Mouse (Mus musculus) brain, adult 2 months (tissue): ENCODE data around the gene Anpep.

Experiments
- DNase-seq: peaks from one replicate; pipeline ENCODE4 v3.0.0; 2011; ENCODE audit warnings: low read depth, low spot score

Anpep gene

DNA sequence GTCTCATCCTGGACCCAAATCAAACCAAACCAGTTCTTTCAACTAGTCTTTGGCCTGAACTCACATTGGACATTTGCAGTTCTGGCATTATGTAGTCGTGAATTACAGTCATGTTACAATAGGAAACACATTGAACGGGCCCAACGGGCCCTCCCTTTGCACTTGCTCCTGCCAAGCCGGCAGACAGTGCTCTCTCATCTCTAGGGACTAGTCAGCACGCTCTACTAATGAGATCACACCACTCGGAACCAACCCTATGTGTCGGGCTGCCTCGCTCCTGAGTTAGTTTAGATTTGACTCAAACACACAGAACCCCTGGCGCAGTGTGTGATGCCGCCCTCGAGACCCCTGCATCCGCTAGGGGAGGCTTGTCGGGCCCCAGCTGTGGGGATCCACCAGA, 7.0 kb upstream of the Anpep start:
- no peak for DNase-seq

DNA sequence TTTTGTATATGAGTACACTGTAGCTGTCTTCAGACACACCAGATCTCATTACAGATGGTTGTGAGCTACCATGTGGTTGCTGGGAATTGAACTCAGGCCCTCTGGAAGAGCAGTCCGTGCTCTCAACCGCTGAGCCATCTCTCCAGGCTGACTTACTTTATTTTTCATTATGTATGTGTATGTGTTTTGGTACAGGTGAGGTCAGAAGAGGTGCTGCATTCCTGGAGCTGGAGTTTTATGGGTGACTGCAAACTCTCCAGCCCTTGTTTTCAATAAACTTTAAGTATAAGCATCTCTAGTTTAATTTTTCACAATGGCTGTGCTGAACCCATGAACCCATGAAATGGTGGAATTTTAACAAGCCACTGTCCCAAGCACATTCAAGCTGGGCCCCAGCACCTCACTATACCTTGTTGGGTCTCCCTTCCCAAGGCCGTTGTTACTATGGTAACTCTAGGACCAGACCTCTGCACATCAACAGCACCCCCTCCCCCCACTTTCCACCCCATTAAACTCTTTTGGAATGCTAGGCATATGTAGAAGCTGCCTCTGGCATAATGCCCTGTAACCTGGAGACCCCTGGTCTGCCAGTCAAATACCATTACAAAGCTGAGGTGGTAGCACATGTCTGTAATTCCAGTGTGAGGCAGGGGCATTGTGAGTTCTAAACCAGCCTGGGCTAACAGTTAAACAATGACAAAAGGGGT, 5.6 kb upstream of the Anpep start:
- DNase-seq, result no peak

DNA sequence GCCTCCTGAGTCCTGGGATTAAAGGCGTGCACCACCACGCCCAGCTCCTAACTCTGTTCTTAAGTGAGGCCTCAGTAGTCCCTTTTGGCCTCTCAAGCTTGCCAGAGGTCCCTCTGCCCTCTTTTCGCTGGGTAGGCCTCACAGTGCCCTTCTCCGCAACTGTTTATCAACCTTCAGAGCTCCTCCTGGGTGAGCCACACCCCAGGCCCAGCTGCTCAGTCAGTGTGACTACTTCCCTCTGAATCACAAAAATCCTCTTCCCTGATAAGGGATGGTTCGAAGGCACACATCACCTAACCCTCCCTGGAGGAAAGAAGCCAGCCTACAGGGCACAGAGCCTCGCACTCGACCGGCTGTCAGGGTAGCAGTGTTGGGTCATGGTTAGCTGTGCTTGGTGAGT, 935 bp upstream of the Anpep start:
- no peak for DNase-seq

DNA sequence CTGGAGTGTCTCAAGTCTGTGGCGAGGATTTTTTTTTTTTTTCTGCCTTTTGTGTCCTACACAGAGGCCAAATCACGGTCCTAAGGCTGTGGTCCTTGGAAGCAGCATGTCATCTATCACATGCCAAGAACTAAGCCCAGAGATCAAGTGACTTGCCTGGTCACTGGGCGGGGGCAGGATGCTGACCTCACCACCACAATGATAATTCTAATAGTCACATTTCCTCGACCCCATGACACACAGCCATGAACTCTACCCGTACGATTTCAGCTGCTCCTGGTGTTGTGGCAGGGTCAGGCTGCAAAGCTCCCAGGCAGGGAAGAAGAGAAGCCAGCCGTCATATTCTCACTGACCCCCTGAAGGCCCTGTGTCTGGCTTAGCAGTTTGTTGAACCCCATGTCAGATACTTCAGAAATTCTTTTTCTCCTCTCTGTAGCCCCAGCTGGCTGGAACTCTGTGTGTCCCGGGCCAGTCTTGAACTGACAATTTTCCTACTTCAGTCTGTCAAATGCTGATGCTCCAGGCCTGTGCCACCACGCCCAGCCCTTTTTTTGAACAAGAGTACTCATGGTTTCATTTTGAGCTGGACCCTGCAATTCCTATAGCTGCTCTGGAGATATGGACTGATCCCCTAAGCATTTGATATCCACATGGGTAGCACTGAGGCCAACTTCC, 1.8 kb downstream of the Anpep start:
- DNase-seq, result no peak

DNA sequence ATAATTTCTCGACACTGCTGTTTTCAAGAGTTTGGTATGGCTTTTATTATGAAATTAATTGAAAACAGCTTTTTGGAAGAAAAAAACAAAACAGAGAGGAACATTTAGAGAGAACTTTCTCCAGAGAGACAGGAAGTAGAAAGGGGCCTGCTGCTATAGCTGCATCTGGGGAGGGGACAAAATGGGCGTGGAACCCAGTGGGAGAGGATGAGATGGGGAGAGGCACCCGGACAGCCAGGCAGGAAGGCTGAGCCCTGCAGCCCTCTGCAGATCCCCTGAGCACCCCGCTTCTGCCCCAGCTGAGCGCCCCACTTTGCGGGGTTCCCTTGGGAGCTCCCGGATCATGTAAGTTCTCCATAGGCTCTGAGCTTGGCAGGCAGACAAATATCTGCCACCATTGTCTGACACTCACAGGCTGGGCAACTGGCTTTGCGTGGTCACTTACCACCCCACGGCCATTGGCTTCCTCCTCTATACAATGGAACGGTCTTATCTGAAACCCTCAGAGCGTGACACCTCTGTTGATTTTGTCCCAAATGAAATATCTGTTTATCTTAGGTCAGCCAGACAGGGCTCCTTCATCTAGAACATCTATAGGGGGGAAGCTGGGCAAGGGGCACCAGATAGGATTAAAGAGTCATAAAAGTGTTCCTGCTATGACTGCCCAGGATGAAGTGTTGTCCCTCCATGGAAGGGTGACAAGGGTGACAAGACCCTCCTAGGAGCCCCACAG, 2.5 kb downstream of the Anpep start:
- no peak for DNase-seq

DNA sequence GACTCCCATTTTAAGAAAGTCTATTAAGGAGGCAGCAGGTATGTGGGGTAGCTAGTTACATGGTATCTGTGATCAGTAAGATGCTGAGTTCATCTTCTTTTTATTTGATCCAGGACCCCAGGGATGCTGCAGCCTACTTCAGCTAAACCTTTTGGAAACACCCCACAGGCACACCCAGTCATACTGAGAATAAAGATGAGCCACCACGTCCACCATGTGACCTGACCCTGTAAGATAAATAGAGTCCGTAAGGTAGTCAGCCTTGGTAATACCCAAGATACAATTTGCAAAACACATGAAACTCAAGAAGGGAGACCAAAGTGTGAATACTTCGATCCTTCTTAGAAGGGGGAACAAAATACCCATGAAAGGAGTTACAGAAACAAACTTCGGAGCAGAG, 4.6 kb downstream of the Anpep start:
- no peak for DNase-seq

DNA sequence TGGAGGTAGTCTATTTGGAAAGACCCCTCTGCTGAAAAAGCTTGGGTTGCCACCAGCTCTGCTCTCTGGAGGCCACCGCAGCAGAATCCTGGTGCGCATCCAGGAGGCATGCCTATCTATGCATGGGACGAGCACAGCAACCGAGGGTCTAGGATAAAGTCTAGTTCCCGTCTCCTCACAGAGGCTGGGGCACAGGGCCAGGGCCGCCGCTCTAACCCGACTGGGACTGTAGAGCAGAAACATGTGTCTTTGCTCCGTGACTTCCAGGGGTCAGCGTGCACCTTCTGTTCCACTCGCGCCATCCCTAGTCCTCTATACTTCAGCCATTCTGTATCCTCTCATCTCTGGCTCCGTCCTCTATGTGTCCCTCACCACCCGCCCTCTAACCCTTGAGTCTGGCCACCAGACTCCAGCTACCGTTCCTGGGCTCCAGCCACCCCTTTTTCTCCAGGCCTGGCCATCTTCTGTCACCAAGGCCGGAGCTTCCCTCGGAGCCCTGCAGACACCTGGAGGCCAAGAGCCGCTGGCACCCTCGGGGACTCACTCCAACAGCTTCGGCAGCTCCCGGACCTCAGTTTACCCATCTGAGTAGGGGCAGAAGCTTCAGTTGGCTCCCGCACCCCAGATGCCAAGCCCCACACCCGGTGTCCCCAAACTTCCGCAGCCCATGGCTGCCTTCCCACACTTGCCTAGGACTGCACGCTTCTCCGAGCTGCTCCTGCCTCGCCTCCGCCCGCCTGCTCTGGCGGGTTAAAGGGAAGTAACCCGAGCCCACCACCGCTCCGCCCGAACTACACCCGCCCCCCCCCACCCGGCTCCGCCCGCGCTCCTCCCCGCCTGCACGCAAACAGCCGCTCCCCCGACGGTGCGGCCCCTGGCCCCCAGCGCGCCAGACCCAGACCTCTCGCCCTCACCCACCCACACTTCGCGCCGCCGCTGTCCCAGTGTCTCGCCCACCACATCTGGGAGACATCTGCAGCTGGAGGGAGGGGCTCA, 13.1 kb downstream of the Anpep start:
- no peak for DNase-seq

DNA sequence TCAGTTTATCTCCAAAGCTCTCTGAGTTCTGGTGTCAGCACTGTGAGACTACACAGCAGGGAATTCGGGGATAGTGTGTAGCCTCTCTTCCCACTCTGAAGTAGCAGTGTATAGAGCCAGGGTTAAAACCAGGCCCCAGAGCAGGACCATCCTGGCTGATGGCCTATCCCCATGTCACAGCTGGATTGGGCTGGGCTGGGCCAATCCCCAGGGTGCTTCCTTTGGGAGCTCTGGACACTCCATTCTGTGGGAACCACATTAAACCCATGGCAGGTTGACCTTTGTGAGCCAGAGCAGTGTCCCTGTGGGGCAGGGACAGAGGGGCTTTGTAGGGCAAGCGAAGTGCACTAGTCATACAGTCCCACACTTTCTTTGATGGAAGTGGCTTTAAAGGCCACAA, 14.5 kb downstream of the Anpep start:
- no peak for DNase-seq

DNA sequence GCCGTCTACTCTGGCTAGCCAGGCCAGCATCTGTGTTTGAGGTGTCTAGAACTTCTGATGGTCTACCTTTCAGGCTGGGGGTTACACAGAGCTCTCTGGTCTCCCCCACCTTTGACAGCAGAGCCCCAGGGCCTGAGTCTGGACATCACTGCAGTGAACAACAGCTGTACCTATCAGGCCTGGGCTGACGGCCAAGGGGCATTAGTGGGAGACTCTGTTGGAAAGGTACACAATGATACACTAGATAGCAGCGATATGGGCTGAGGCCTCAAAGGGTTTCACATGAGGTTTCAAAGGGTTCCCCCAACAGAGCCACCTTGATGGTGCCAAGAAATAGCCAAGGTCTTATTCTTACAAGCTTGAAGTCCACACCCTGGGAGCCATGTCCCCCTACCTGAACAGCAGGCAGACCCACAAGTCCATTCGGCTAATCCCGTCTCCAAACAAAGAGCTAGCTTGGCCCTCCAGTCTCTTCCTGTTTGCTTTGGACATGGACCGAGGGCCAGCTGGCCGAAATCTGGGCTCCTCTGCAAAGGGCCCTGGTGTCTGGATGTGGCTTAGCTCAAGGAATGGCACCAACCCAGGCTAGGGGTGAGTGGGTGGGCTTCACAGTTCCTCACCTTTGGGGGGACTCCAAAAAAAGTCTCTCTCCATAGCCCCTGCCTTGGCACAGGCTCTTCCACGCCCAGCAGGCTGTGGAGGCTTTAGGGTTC, 16.6 kb downstream of the Anpep start:
- DNase-seq, result no peak

DNA sequence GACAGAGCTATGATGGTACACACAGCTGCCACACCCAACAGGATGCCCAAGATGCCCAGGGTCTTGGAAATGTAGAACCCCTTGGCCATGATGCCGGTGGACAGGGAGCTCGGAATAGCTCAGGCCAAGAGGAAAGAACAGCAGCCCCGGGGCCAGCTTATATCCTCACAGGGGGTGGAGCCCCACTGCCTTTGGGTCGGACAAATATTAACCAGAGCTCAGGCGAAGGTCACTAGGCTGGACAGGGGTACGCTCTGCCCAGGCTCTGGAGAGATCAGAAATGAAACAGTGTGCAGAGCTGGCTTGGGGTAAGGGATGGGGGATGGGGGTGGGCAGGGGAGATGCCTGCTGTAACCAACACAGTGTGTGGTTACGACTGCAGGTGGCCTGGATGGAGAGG, 18.7 kb downstream of the Anpep start:
- DNase-seq, result no peak

DNA sequence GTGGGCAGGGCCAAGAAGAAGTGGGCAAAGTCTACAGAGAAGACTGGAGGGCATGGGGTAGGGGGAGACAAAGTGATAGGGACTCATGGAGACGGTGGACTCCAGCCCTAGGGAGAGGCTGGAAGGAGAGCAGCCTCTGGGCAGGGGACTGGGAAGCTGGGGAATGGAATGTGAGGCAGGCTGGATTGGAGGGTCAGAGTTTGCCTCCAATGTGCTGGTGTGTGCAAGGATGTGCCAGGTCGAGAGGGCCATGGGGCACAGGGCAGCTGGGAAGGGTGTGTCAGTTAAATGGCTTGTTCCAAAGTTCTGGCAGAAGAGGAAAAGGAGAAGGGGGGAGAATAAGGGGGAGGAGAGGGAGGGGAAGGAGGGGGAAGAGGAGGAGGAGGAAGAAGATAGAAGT, 23.6 kb downstream of the Anpep start:
- no peak for DNase-seq

DNA sequence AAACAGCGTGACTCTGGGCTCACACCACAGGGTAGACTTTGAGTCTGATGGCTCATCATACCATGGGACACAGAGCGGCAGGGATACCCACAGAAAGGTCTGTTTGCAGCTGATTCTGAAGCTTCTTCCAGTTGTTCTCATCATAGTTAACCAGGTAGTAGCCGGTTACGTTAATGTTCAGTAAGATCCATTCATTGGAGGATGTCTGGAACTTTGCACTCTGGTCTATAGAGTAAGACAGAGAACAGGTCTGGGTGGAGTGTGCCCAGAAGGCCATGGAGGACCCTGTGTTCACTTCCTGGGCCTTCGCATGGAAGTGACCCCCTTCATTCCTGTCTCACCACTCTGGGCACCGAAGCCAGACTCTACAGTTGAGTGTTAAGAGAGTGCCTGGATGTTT, 25.7 kb downstream of the Anpep start:
- no peak for DNase-seq

DNA sequence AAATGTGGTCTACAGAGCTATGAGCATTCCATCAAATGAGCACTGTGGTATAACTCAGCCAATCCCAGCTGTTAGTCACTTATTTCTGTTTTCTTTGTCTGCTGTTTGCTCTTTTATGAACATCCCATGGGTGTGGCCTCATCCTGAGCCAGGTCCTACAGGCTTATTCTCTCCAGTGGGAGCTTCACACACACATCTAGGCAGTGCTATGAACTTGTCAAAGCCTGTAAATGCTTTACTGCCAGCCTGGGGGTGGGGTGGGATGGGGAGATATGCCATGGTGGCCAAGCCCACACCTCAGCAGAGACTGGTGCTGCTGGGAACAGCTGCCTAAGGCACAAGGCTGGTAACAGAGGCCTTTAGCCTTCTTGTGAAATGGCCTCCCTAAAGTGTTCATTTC, 27.9 kb downstream of the Anpep start:
- DNase-seq, result no peak

DNA sequence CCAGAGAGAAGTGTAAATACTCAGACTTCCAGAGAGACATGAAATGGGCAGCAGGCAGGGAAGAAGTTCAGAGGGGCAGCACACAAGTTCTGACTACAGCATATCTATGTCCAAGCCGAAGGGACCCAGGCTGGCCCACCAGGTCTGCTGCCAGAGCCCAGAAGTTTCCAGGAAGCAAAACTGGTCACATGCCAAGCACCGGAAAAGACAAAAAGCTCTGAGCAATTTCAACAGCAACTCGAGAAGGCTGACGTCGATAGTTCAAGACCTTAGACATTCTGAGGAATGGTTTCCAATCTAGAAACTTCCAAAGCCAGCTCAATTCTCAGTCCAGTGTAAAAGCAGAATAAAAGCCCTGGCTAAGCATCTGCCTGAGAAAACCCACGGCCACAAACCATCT, 29.3 kb downstream of the Anpep start:
- no peak for DNase-seq

DNA sequence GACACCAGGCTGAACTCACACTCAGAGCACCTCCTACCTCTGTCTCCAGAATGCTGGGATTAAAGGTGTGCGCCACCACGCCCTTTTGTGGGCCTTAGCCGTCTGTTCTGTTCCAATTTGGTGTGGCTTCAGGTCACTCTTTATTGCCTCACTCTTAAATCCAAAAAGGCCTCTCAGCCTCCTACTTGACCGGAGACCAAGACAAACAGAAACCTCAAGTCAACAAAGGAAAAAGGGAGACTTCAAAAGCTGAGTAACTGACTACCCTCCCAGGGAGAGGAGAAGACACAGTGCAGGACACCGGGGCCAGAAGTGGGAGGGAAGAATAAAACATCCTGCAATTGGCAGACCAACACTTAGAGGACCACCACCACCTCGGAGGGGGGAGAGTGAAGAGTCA, 29.7 kb downstream of the Anpep start:
- DNase-seq, result no peak

DNA sequence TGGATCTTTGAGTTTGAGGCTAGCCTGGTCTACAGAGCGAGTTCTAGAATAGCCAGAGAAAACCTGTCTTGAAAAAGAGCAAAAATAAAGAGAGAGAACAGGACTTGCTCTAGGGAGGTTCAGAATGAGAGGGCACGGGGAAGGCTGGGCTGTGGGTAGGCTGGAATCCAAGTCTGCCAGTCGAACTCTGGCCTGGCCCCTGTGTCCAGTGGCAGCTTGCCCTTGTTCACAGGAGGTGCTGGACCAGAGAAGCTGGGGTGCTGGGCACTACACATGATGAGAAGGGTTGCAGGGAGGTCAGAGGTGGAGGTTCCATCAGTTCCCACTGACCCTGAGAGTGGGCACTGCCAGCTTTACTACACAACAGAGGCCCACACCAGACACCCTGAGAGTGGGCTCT, 32.5 kb downstream of the Anpep start:
- DNase-seq, result no peak

DNA sequence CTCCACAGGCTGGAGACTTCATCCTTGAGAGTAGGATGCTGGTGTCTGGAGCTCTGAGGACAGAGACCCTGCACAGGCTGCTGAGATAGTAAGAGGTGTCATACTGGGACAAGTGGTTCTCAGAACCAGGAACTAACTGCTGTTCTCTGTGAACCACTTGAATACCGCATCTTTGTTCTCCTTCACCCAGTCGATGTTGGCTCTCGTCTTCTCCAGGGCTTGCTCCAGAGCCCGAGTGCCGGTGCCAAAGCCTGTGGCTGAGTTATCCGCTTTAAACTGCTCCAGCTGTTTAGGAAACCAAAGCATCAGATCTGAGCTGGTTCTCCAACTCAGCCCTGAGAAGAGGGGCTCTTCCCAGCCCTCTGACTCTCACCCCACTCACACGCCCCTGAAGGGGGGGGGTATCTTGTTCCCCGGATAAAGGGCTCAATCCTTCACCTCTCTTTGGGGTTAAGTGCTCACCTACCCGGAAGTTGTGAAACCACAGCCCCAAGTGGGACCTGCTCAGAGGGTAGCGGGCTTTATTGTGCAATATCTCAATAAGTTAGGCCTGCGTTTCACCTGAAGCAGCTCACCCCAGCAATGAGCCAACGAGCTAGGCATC, 38.7 kb downstream of the Anpep start:
- DNase-seq, result no peak

DNA sequence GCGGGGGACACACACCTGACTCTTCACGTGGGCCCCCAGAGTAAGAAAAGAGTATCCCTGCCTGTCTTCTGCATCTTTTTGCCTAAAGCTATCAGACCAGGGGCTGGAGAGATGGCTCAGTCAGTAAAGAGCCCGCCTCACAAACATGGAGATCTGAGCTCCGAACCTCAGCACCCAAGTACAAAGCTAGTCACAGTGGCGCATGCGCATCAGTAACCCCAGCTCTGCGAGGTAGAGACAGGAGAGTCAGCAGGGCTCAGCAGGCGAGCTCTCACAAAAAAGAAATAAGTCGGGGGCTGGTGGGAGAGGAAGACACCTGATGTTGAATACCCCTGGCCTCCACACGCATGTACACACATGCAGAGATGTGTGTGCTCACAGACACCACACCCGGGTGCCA, 40.9 kb downstream of the Anpep start:
- DNase-seq, result no peak

DNA sequence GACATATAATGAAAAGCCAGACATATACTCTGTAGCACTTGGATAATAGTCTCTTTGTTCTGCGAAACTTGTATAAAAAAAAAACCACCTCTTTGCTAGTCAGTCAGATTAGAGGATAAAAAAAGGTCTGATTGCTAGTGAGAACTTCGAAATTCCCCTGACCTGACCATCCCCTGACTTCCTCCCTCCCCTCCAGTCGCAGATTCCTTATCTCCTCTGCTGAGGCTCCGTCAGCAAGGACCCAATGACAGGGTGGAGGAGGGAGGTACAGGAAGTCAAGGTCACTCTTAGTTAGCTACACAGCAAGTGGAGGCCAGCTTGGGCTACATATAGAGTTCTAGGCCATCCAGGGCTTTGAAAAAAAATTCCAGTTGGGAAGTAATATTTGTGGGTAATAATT, 41.3 kb downstream of the Anpep start:
- DNase-seq, result no peak

DNA sequence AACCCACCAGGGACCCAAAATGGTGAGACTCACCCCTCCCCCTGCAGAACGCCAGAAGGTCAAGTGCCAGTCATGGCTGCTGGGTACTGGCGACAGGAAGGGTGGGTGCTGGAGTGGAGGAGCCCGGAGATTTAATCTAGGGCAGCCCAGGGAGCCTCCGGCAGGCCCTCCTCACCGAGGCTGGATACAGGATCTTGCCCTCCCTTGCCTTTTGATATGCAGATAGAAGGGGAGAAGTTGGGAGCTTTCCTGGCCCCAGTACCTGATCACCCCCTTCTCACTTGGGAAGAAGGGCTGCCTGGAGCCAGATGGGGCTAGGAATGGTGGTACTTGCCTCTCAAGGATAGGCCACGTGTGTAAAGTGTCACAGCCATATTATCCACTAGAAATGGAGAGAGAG, 42.5 kb downstream of the Anpep start:
- no peak for DNase-seq

DNA sequence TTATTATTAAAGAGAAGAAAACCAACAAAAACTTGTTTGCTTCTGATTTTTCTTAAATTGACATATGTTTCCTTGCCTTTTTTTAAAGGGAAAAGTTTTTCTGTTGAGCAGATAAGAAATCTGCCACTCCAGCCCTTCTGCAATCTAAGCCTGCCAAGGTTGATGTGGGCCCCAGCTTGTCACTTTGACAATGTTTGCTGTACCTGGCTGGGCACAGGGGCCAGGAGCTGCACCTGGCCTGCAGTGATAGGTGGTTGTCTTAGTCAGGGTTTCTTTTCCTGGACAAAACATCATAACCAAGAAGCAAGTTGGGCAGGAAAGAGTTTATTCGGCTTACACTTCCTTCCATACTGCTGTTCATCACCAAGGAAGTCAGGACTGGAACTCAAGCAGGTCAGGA, 47.5 kb downstream of the Anpep start:
- DNase-seq, result no peak
